Mouse (Mus musculus): ENCODE data around the gene Hdac5. TPM values are rescaled to one million over a fixed set of nuclear protein-coding genes. Genes with fewer than 3 reads are reported as not detected.

The Hdac5 gene
- total RNA-seq, 4 experiments from 2014 or later: 77.5 to 86.2 (median 83.2) TPM

DNA sequence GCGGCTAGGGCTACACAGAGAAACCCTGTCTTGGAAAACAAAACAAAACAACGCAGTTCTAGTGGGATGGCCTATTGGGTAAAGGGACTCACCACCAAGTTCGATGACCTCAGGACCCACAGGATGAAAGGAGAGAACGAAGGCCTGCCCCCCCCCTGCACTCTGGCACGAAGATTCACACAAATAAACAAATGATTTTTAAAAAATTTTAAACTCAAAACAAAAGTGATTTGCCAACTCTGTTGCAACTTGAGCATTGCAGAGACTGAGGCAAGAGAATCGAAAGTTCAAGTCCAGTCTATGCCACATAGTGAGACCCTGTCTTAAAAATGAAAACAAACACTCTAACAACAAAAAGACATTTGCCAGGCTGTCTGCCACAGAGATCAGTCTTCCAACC, 10.7 kb upstream of the Hdac5 start:
- DNase-seq (ENCODE audit: low spot score in 2 of 2): no peak

- no peak for DNase-seq (ENCODE audit: low spot score in 2 of 2)
Measured at GRCm38 (mm10) chr11:102236022-102236421, 6.1 kb upstream of the Hdac5 start.

GRCm38 (mm10) chr11:102229331-102229953, 524 bp downstream of the Hdac5 start:
- DNase-seq (ENCODE audit: low spot score in 2 of 2): peak in 1 of 2 experiments; percentile 24

DNA sequence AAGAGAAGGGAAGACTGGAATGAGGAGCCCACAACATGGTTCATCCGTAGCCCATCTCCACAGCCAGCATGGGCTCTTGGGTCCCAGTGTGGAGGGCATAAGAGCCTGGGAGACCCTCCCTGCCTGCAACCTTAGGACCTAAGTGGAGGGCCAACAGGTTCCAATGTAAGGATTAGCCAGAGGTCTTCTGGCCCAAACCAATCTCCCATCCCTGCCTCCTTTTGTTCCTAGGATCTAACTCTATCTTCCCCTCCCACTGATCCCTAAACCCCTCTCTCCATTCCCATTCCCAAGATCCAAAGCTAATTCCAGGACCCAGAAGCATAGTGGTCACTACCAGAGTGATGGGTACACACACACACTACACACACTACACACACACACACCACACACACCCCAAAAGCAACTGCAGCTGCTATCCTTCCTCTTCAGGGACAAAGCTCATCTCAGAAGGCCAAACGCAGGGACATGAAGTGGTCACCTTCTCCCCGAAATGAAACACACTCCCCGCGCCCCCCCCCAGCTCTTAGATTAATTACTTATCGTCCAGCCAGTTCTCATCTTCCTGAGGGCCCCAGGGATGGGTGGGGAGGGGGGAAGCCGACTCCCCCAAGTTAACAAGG, 1.2 kb downstream of the Hdac5 start:
- no peak for DNase-seq (ENCODE audit: low spot score in 2 of 2)

- DNase-seq (ENCODE audit: low spot score in 2 of 2): no peak
Measured at GRCm38 (mm10) chr11:102228191-102228545, 1.8 kb downstream of the Hdac5 start.

DNA sequence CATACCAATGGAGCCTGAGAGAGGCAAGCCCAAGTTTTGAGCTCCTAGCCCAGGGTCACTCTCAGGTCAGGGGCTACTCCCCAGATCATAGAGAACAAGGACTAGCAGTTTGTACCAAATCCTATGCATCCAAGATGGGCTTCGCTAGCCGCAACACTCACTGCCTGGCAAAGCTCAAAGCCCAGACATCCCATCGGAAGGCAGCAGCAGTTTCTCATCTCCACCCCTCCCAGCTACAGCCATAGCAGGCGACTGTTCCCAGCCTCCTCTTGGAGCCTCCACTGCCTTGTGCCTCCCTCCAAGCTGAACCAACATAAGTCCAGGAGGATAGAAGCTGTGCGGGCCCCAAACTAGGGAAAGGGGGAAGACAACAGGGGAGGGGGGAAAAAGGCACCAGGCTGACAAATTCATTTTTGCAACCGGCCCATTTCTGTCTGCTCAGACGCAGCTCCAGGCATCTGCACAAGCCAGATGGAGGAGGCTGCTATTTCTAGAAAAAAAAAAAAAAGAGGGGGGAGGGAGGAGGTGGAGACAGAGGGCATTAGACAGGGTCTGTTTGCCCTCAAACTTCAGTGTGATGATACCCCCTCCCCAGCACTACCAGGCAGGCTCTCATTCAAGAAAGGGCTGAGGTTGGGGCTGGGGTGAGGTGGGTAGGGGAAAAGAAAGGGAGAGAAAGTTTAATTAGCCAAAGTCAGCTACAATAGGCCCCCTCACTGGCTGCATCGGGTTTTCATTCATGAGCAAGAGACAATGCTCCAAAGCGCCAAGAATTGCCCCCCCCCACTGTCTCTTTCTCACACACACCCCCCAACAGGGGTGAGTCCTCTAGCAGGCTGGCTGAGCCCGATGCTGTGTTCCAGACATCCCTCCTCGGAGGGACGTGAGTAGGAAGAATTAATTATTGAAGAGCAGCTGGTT, 2.4 kb downstream of the Hdac5 start:
- DNase-seq (ENCODE audit: low spot score in 2 of 2): no peak

- no peak for DNase-seq (ENCODE audit: low spot score in 2 of 2)
Measured at GRCm38 (mm10) chr11:102226067-102226978, 3.6 kb downstream of the Hdac5 start.

DNA sequence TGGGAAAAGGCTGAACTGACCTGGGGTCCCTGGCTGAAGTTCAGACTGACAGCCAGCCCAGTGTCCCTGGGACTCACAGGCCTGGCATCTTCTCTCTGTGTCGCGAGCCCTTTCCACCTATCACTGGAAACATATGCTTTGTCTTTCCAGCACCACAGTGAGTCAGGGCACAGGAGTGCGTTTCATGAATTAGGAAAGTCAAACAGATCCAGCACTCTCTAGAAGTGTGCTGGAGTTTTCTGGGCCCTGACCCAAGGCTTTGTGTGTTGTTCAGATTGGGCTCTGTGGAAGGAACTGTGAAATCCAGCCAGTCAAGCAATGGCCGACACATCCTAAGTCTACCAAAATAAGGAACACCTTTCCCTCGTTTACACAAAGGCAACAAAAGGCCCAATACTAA, 4.7 kb downstream of the Hdac5 start:
- DNase-seq (ENCODE audit: low spot score in 2 of 2): no peak

GRCm38 (mm10) chr11:102224686-102225085, 5.3 kb downstream of the Hdac5 start:
- DNase-seq (ENCODE audit: low spot score in 2 of 2): no peak

GRCm38 (mm10) chr11:102223166-102223565, 6.8 kb downstream of the Hdac5 start:
- DNase-seq (ENCODE audit: low spot score in 2 of 2): no peak

GRCm38 (mm10) chr11:102221954-102222351, 8.0 kb downstream of the Hdac5 start:
- DNase-seq (ENCODE audit: low spot score in 2 of 2): peak in 1 of 2 experiments; percentile 35

DNA sequence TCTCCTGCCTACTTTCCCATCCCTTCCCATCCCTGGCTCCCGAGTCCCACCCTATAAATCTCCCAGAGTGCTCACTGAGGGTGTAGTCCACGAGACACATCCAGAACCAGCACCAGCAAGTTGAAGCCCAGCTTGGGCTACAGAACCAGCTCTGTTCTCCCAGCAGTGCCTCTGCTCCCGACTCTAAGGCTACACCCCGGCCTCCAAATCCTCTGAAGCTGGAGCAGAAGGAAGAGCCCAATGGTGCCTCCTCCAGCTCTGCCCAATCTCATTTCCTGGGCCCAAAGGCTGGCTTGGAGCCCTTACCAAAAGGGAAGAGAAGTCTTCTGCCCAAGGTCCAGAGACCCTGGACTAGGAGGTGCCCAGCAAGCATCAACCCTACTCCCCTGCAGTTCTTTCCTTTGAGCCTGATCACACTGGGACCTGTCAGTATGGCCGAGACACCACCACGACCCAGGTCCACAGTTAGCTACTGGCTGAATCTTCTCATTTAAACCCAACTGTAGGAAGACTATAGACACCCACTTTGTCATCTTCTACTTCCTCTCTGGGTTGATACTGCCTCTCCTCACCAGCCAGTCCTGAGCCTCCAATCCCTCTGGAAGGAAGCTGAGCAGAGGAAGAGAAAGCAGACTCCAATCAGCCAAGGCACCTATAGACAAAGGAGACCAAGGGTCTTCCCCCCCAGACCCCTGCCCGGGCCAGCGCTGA, 8.6 kb downstream of the Hdac5 start:
- no peak for DNase-seq (ENCODE audit: low spot score in 2 of 2)

DNA sequence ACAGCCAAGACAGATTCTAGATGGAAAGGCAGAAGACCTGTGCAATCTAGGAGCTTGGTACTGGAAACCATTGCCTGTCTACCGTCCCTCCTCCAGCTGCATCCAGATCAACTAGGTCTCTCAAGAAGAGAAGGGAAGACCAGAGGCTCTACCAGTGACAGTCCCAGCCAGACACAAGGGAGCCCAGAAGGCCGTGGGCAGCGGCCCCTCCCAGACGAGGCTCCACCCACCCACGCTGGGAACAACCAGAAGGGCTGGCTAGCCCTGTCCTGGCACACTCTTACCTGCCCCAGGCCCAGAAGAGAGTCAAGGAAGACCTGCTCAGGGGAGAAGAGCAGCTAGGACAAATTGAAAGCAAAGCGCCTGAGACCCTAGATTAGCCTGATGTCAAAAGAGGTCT, 9.5 kb downstream of the Hdac5 start:
- DNase-seq (ENCODE audit: low spot score in 2 of 2): peak in 1 of 2 experiments; percentile 12

- DNase-seq (ENCODE audit: low spot score in 2 of 2): peak; percentile 82 to 90
Measured at GRCm38 (mm10) chr11:102219994-102220346, 10.0 kb downstream of the Hdac5 start.

DNA sequence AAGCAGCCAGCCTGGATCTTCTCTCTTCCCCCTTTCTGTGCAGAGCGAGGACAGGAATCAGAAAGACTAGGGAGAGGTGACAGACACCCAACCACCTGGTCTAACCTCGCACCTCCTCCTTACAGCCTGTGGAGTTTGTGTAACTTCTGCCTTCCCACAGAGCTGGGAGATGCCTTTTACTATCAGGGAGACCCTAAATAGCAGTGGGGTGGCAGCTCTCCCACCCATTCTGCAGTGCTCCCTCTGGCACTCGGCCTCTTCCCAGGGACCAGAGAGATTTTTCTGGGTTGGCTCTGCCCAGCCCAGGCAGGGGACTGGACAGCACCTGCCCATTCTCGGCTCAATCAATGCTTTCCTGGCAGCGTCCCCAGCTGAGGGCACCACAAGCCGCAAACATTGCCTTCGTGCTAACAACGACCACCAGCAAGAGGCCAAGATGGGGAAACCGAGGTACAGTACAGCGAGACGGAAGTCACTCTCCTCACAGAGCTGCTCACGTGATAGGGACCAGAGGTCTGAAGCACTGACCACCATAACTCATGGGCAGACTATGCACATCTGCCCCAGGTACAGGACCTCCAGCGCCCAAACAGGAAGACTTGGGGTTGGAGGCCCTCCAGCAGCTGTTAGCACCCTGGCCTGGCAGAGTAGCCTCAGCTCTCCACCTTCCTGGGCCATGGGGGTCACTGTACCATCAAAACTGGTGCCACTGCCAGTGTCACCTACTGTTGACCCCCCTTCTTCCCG, 10.5 kb downstream of the Hdac5 start:
- DNase-seq (ENCODE audit: low spot score in 2 of 2): peak in 1 of 2 experiments; percentile 41

- DNase-seq (ENCODE audit: low spot score in 2 of 2): peak; percentile 97 to 98
Measured at GRCm38 (mm10) chr11:102218783-102219182, 11.2 kb downstream of the Hdac5 start.

- peak in 1 of 2 experiments; percentile 19 for DNase-seq (ENCODE audit: low spot score in 2 of 2)
Measured at GRCm38 (mm10) chr11:102217876-102218430, 12.0 kb downstream of the Hdac5 start.

GRCm38 (mm10) chr11:102217396-102217795, 12.6 kb downstream of the Hdac5 start:
- DNase-seq (ENCODE audit: low spot score in 2 of 2): peak in 1 of 2 experiments; percentile 56

DNA sequence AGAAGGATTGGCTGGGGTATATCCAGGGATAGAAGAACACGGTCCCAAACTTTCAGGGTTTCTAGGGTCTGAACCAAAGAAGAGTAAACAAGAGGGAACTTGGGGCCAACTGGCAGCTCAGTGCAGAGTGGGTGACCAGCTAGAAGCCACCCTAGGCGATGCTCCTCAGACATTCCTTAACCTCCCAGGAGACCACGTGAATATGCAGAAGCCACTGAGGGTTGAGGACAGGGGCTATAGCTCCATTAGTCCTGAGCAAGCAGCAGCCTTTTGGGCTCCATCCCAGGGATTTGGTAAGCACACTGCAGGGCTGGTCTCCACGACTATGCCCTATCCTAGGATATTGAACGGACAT, 13.1 kb downstream of the Hdac5 start:
- peak in 1 of 2 experiments; percentile 27 for DNase-seq (ENCODE audit: low spot score in 2 of 2)
